Mouse (Mus musculus) adrenal gland, adult 2 months (tissue): ENCODE measurements around the gene Fbxo22. TPM values are rescaled to one million over a fixed set of nuclear protein-coding genes. Genes with fewer than 3 reads are reported as not detected.
A peak's percentile ranks its signal among the peaks of the same experiment; 100 is the strongest.
"Not testable (repeated sequence)": the region's sequence is repeated elsewhere in the genome, so short reads cannot be mapped to it uniquely, and the experiment has no call there.

Experiments used
- DNase-seq: peaks from one replicate; pipeline ENCODE4 v3.0.0; 2021
- long read RNA-seq: library from polyadenylated mRNA; stranded (forward); transcript quantifications from one replicate; pipeline ENCODE4 v2.0.0, GENCODE M21; 2021
- polyA plus RNA-seq: library from polyadenylated mRNA; depleted of rRNA; stranded (reverse); fragments of >200 nt; gene quantifications from 2 replicates; pipeline ENCODE4 v1.2.3, GENCODE M21; 2012; rRNA removed
- total RNA-seq, 2 experiments: library from RNA; stranded (reverse); gene quantifications; 2 replicates each; pipeline ENCODE4 v1.2.3; 2021

The Fbxo22 gene
- total RNA-seq (10 to 100 TPM; 32.5 to 40.3 TPM), polyA plus RNA-seq (6.4 and 7.5 TPM in 2 replicates)
- long read RNA-seq, transcript Fbxo22-201 (7 exons, 2,112 nt): major isoform, 41 of 44 reads
- long read RNA-seq, partial matches to known transcripts: 1 of 44 reads
- long read RNA-seq, other reads (novel, unspliced or antisense): 2 of 44 reads

GRCm38 (mm10) chr9:55208790-55209481, at the start of gene Fbxo22:
TSS of gene Fbxo22 (plus strand) at chr9:55208925.
- DNase-seq: peak; percentile 93

DNA sequence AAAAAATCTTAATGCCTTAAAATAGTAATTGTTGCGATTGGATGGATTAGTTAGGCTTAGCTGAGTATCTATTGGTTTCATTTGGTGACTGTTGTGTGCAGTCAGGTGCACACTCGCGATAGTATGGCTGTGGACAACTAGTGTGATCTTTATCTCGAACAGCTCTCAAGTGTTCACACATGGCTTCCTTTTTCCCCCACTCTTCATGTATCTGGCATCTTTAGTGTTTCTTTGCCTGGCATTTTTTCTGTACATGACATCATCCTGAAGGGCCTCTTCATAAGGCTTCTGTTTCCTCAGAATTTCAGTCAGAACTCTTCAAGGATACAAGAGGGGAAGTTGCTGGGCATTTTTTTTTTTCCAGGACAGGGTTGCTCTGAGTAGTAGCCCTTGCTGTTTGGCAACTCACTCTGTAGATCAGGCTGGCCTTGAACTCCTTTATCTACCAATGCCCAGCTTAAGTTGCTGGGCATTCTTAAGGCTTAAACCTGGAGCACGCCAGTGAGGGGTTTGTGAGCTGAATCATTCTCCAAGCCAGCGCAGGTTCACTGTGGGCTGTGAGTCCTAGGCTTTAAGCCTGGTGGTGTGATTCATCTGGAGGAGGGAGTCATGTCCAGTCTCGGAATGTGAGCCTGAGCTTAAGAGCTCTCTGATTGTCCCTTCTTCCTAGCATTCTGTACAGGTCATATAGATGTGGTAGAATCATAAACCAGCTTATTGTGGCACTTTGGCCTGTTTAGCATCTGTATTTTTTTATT, 37.9 kb upstream of the Fbxo22 start:
- DNase-seq: peak; percentile 74

DNA sequence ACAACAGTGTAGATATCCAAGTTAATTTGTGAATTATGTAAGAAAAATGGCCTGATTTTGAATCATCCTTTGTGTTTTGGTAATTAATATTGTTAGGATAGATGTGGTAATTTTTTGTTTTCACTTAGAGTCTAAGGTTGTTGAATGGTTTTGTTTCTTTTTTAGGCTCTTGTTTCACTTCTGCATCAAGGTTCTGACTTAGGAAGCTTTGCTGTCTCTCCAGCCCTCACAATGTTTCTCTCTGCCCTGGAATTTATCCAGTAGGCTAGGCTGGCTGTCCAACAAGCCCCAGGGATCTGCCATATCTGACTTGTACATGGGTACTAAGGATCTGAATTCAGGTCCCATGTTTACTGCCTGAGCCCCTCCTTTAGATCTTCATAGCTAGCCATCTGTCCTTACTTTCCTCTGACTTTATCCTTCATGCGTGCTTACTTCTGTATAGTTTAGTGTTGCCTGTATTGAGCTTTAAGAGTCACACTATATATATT, 36.5 kb upstream of the Fbxo22 start:
- no peak for DNase-seq

DNA sequence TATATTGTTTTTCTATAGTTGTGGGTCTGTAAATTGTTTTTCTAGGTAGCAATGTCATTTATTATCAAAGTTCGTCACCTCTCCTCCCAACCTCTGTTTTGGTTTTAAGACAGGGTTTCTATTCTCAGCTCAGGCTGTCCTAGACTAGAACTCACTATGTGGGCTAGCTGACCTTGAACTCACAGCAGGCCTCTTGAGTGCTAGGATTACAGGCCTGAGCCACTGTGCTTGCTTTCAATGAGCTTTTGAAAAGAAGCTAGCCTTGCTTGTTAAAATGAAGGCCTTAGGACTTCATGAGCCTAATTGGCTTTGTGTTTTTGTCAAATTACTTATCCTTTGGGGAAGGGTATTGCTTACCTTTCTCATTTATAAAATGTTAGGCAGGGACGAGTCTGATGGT, 34.5 kb upstream of the Fbxo22 start:
- DNase-seq: no peak

GRCm38 (mm10) chr9:55195876-55196275, 12.8 kb upstream of the Fbxo22 start:
- no peak for DNase-seq

DNA sequence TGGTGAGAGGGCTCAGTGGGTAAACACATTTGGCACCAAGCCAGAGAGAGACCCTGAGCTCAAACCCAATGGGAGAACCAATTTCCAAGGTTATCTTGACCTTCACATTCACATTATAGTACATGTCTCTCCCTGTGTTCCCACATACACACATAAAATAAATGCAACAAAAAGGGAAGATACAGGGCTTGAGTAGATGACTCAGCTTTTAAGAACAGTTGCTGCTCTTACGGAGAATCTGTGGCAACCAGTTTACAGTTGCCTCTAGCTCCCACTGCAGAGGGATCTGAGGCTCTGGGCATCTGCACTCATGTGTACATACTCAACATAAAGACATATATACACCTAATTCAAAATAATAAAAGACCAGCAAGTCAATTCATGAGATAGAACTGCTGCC, 10.5 kb upstream of the Fbxo22 start:
- DNase-seq: no peak

DNA sequence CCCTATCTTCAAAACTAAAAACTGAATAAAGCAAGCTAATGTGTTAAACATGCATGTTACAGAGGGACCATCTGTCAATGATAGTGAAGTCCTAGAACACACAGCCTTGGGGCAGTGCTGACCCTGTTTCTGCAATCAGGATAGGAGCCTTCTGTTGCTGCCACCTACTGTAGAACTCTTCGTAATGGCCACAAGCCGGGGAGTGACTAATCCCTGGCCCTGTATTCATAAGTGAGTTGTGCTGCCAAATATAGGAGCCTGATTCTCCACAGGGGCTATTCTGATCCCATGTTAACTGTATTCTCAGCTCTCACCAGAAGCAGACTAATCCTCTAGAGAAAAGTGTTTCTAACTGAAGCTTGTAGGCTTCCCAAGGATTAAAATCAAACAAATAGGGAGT, 9.4 kb upstream of the Fbxo22 start:
- DNase-seq: peak; percentile 66

GRCm38 (mm10) chr9:55208458-55208789, 301 bp upstream of the Fbxo22 start:
- no peak for DNase-seq

DNA sequence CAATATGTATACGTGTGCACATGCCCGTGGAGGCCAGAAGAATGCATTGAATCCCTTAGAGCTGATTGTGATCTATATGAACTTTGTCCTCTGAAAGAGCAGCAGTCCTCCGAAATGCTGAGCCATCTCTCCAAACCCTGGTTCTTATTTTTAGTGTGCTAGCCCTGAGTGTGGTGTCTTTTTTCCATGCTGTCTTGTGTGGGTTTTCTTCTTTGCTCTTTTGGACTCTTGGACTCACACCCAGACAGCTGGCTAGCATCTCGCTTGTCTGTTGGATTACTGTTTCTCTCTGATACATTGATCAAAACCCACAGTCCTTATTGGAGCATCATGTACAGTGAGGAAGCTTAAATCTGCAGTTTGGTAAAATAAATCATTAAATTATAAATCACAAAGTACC, 2.9 kb downstream of the Fbxo22 start:
- no peak for DNase-seq

DNA sequence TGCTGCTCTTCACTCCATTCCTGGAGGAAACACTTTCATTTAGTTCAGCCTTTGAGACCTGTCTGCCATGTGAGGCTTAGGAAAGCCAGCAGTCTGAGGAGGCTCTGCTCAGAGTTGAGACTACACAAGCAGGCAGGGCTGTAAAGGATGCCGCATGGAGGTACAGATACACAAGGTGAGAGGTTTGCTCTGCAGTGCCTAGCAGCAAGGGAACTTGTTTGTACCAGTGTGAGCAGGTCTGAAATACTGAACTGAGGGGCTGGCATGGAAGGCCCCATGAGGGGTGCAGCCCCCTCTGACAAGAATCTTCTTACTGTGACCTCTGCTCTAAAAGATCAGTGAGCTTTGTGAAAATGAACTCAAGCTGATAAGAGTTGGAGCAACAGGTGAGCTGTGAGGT, 4.7 kb downstream of the Fbxo22 start:
- DNase-seq: no peak

- no peak for DNase-seq
These were observed 6.3 kb downstream of the Fbxo22 start for GRCm38 (mm10) chr9:55215056-55215455.

- DNase-seq: no peak
These were observed 6.9 kb downstream of the Fbxo22 start for GRCm38 (mm10) chr9:55215648-55216047.

DNA sequence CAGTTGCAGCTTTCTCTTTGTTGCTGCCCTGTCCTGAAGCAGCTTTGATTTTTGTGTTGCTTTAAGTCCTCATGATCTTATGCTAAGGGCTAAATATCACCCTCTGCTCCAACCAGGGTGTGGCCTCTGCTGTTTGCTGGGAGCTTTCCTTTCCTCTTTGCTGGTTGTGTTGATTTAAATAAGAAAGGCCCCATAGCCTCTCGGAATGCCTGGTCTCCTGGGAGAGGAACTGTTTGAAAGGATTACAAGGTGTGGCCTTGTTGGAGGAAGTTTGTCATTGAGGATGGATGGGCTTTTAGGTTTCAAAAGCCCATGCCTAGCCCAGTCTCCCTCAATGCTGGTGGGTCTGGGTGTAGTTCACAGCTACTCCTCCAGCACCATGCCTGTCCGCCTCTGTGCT, 7.4 kb downstream of the Fbxo22 start:
- no peak for DNase-seq

DNA sequence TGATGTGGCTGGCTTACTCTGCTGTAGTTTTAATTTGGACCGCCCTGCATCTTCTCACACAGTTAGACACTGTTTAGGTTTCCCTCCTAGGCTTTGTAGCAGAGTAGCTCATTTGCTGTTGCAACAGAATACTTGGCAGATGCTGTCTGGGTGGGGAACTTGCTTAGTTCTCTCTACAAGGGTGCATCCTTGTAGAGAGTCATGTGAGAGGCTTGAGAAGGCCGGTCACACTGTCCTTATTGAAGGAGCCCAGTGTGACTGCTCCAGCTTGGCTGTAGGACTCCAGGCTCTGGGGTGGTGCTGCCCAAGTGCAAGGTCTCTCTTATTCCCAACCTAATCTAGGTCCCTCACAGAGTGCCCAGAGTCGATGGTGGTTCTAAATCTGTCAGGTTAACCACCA, 8.7 kb downstream of the Fbxo22 start:
- no peak for DNase-seq

GRCm38 (mm10) chr9:55225165-55225737, 16.5 kb downstream of the Fbxo22 start:
- no peak for DNase-seq

DNA sequence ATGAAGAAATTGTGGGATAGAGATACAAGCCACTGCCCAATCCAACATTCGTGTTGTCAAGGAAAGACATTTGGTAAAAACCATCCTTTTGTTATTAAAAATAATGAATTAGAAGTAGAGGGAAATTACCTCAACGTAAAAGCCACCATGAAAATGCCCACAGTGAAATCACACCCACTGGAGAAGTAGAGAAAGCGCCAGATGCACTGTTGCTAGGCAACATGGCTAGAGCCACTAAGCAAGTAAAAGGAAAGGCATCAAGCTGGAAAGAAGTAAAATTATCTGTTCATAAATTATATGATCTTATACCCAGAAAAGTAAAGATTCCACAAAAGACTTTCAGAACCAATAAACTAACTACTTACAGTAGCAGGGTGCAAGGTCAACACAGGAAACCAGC, 17.5 kb downstream of the Fbxo22 start:
- DNase-seq: no peak

- peak; percentile 19 for DNase-seq
These were observed 19.4 kb downstream of the Fbxo22 start for GRCm38 (mm10) chr9:55228149-55228548.

DNA sequence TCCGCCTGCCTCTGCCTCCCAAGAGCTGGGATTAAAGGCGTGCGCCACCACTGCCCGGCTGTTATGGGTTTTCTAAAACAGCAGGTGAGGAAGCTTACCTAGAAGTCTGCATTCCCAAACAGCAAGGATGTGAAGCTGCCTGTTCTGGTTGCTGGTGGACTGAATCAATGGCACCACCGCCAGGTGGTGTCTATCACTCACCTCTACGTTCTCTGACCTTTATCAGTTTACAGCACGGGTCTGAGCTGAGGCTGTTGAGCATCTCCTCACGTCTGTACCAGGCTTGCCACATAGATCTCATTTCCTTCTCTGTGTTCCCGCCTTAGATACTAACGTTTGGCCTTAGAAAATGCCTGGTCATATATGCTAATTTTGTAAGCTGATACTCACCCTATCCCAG, 20.3 kb downstream of the Fbxo22 start:
- no peak for DNase-seq

GRCm38 (mm10) chr9:55231544-55231943, 22.8 kb downstream of the Fbxo22 start:
- DNase-seq: no peak

- DNase-seq: no peak
These were observed 23.4 kb downstream of the Fbxo22 start for GRCm38 (mm10) chr9:55232110-55232509.

DNA sequence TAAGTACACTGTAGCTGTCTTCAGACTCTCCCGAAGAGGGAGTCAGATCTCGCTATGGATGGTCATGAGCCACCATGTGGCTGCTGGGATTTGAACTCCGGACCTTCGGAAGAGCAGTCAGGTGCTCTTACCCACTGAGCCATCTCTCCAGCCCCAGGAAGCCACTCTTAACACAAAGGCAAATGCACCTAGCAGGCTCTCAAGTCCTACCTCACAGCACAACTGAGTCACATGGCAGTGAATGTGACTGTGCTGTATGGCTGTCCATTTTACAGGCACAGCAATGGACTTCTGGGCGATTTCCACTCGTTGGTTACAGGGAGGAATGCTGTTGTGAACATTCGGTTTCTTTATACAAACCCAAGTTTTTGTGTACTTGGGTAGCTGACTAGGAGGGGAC, 23.9 kb downstream of the Fbxo22 start:
- no peak for DNase-seq

GRCm38 (mm10) chr9:55233076-55233475, 24.4 kb downstream of the Fbxo22 start:
- DNase-seq: not testable (repeated sequence)
